Mouse (Mus musculus) forelimb bud, embryonic 11.5 days (tissue): ENCODE results near the gene Mrpl53.

Experiments
- DNase-seq: peaks from one replicate; pipeline ENCODE4 v3.0.0-alpha.2; 2012; ENCODE audit warnings: low read depth, low spot score

Gene Mrpl53

GRCm38 (mm10) chr6:83120930-83121862 lies 12.4 kb downstream of the Mrpl53 start, which contains the start of gene Wbp1:
Gene Wbp1, minus strand, starts transcription at chr6:83121559.
- DNase-seq, result peak; percentile 99

- DNase-seq, result no peak
Observed at GRCm38 (mm10) chr6:83121863-83122710, 13.2 kb downstream of the Mrpl53 start.

GRCm38 (mm10) chr6:83122961-83123360 lies 14.1 kb downstream of the Mrpl53 start:
- DNase-seq, result no peak

GRCm38 (mm10) chr6:83124851-83125312 lies 16.0 kb downstream of the Mrpl53 start:
- DNase-seq, result peak; percentile 94

GRCm38 (mm10) chr6:83125331-83125730 lies 16.5 kb downstream of the Mrpl53 start, which contains the start of gene Ino80b:
Gene Ino80b, minus strand, starts transcription at chr6:83125431.
- no peak for DNase-seq

GRCm38 (mm10) chr6:83127419-83127818 lies 18.6 kb downstream of the Mrpl53 start:
- no peak for DNase-seq

GRCm38 (mm10) chr6:83131469-83132034 lies 22.7 kb downstream of the Mrpl53 start:
- no peak for DNase-seq

GRCm38 (mm10) chr6:83132176-83132919 lies 23.5 kb downstream of the Mrpl53 start:
- DNase-seq, result no peak

- no peak for DNase-seq
Observed at GRCm38 (mm10) chr6:83134226-83134625, 25.4 kb downstream of the Mrpl53 start.

- DNase-seq, result no peak
Observed at GRCm38 (mm10) chr6:83134951-83135513, 26.2 kb downstream of the Mrpl53 start, which contains the start of gene Rtkn. Gene Rtkn, plus strand, starts transcription at chr6:83135463.

GRCm38 (mm10) chr6:83135571-83136161 lies 26.8 kb downstream of the Mrpl53 start:
- no peak for DNase-seq

- DNase-seq, result no peak
Observed at GRCm38 (mm10) chr6:83136291-83136880, 27.5 kb downstream of the Mrpl53 start.

- DNase-seq, result peak; percentile 84
Observed at GRCm38 (mm10) chr6:83136881-83137575, 28.2 kb downstream of the Mrpl53 start.

GRCm38 (mm10) chr6:83137576-83137950 lies 28.7 kb downstream of the Mrpl53 start:
- peak; percentile 95 for DNase-seq

GRCm38 (mm10) chr6:83138056-83138455 lies 29.2 kb downstream of the Mrpl53 start:
- DNase-seq, result peak; percentile 62

- DNase-seq, result no peak
Observed at GRCm38 (mm10) chr6:83140044-83140443, 31.2 kb downstream of the Mrpl53 start.

GRCm38 (mm10) chr6:83141636-83142035 lies 32.8 kb downstream of the Mrpl53 start:
- no peak for DNase-seq

GRCm38 (mm10) chr6:83142211-83142731 lies 33.4 kb downstream of the Mrpl53 start:
- DNase-seq, result no peak

- DNase-seq, result no peak
Observed at GRCm38 (mm10) chr6:83142886-83143285, 34.0 kb downstream of the Mrpl53 start.
